Mouse (Mus musculus): ENCODE data around the gene Ccdc157.

GRCm38 (mm10) chr11:4096054-4096984 is 63.8 kb downstream of the Ccdc157 start:
- TF ChIP-seq CTCF (IDR thresholded peaks at IDR 0.05; ENCODE audit: low read depth): no peak
- TF ChIP-seq EP300 (IDR thresholded peaks at IDR 0.05; ENCODE audit: low read depth): peak; percentile 63

Measured in liver, embryonic 14.5 days (tissue).